Mouse (Mus musculus) G1E (cell line): ENCODE measurements at regions not wholly inside any gene's neighbourhood (a gene's known extent, or its start where the extent isn't known, plus 50 kb on each side); places are given as distances from the start of the nearest gene placed in this dataset.

Experiments used
- ATAC-seq: 2 replicates; pipeline ENCODE4 v1.8.0; 2016; ENCODE audit warnings: mild to moderate bottlenecking; ENCODE audit not compliant: insufficient number of reproducible peaks, poor library complexity, low FRiP score, severe bottlenecking; ENCODE audit errors: extremely low read depth
- DNase-seq: peaks from one replicate; pipeline ENCODE4 v3.0.0; 2012; ENCODE audit warnings: low spot score
- H3K27me3 ChIP-seq: 2 replicates; pipeline ENCODE4 v1.6.1; 2012; ENCODE audit warnings: mild to moderate bottlenecking, low read length, inconsistent platforms; ENCODE audit not compliant: insufficient read depth
- H3K36me3 ChIP-seq: replicated peaks from 2 replicates; pipeline ENCODE3; 2012; ENCODE audit warnings: mild to moderate bottlenecking, inconsistent platforms
- H3K4me1 ChIP-seq: 2 replicates; pipeline ENCODE4 v1.6.1; 2012; ENCODE audit warnings: low read depth, low read length, inconsistent platforms, mixed read lengths; ENCODE audit not compliant: insufficient read depth
- H3K4me3 ChIP-seq: 2 replicates; pipeline ENCODE4 v1.5.1; 2012; ENCODE audit warnings: low read depth, mild to moderate bottlenecking, inconsistent platforms, low read length, moderate library complexity, mixed read lengths
- H3K9me3 ChIP-seq: replicated peaks from 2 replicates; pipeline ENCODE4 v1.6.1; 2012; ENCODE audit warnings: inconsistent platforms
- CTCF ChIP-seq: IDR thresholded peaks from 2 replicates; pipeline ENCODE4 v1.5.1; 2012; ENCODE audit warnings: low read depth, low read length, inconsistent platforms, mixed read lengths
- GATA1 ChIP-seq: IDR thresholded peaks from 2 replicates; pipeline ENCODE4 v1.6.1; 2012; ENCODE audit warnings: borderline replicate concordance, low read length, inconsistent platforms, mixed read lengths
- GATA2 ChIP-seq: IDR thresholded peaks from 2 replicates; pipeline ENCODE4 v1.6.1; 2012; ENCODE audit warnings: low read depth, low read length, inconsistent platforms, borderline replicate concordance
- POLR2AphosphoS5 ChIP-seq: IDR thresholded peaks from 2 replicates; pipeline ENCODE4 v1.6.1; 2012; ENCODE audit warnings: low read depth, low read length, inconsistent platforms; ENCODE audit not compliant: insufficient replicate concordance
- TAL1 ChIP-seq: conservative IDR thresholded peaks from 2 replicates; pipeline ENCODE4 v1.6.1; 2012; ENCODE audit warnings: low read depth, low read length, inconsistent platforms, mixed read lengths

DNA sequence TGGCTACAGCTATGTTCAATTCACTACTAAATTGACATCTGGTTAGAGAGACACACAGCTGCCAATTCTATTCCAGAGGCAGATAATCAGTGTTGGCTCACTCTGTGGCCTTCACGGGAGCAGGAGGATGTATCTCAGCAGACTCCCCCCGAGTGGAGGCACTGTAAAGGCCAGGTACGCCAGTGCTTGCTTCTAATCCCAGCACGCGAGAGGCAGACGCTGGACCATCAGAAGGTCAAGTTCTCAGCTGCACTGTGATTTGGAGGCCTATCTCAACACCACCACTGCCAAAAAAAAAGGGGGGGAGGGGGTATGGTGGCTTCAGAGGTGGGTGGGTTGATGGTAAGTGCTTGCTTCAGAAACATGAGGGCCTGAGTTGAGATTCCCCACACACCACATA is 90.1 kb upstream of the Dyrk2 start:
- TF ChIP-seq GATA2 (no peak), POLR2AphosphoS5 (no peak), CTCF (no peak), TAL1 (no peak), GATA1 (no peak)

DNA sequence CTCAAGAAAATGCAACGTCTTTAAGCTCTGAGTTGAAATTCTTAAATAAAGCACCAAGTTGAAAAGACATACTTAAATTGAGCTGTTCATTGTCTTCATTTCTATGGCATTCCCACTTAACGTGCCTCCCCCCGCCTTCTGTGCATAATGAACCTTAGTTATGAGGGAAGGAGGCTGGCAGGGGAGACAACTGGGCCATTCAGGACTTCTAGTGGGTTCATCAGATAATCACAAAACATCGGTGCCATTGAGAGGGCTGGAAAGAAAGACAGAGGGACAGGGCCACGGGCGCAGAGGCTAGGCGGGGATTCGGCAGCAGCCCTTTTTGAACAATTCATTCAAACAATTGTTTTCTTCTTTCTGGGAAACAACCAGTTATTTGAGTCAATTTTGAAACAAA is 89.6 kb upstream of the Dyrk2 start:
- TF ChIP-seq GATA2 (no peak), CTCF (no peak), TAL1 (no peak), POLR2AphosphoS5 (no peak), GATA1 (no peak)
- no peaks in the 10 kb centered on the region for H3K4me1 ChIP-seq

More for the DNA sequence above, 90.1 kb upstream of the Dyrk2 start:
- Histone ChIP-seq H3K9me3 (no peaks in the 10 kb centered on the region), H3K36me3 (no peaks in the 10 kb centered on the region), H3K27me3 (peaks cover 3% of the 10 kb centered on the region; the same call in 1 of the 2 replicates), H3K4me3 (no peak overlapping the region), H3K4me1 (no peaks in the 10 kb centered on the region)
- ATAC-seq (no peak), DNase-seq (no peak)

DNA sequence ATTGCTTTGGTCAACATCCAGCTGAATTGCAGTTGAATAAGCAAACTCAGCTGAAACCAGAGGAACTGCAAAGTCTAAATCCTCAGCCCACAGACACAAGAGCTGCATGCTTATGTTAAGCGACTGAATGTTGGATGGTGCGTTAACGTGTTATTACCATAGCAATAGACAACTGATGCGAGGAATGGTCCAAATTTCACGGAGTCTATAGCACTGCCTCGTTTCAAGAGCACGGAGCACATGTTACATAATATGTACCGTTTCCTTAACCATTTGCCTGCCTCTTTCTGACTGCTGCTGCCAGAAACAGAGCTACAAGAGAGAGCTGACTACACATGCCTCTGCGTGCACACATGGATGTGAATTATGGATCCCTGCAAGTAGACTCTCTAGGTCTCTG is 86.3 kb upstream of the Dyrk2 start:
- TF ChIP-seq POLR2AphosphoS5 (no peak), GATA2 (no peak), GATA1 (no peak), TAL1 (no peak), CTCF (no peak)
- peaks cover 3% of the 10 kb centered on the region; the same call in 1 of the 2 replicates for H3K27me3 ChIP-seq
- peaks cover 6% of the 10 kb centered on the region; the same call in 1 of the 2 replicates for H3K9me3 ChIP-seq
- no peak for DNase-seq
- H3K4me1 ChIP-seq = no peaks in the 10 kb centered on the region
- no peak overlapping the region for H3K4me3 ChIP-seq
- ATAC-seq = no peak
- H3K36me3 ChIP-seq = no peaks in the 10 kb centered on the region

More for the DNA sequence above, 89.6 kb upstream of the Dyrk2 start:
- ATAC-seq (no peak), DNase-seq (no peak)
- no peaks in the 10 kb centered on the region for H3K36me3 ChIP-seq
- no peaks in the 10 kb centered on the region for H3K9me3 ChIP-seq
- H3K4me3 ChIP-seq = no peak overlapping the region
- H3K27me3 ChIP-seq = peaks cover 3% of the 10 kb centered on the region; the same call in 1 of the 2 replicates

DNA sequence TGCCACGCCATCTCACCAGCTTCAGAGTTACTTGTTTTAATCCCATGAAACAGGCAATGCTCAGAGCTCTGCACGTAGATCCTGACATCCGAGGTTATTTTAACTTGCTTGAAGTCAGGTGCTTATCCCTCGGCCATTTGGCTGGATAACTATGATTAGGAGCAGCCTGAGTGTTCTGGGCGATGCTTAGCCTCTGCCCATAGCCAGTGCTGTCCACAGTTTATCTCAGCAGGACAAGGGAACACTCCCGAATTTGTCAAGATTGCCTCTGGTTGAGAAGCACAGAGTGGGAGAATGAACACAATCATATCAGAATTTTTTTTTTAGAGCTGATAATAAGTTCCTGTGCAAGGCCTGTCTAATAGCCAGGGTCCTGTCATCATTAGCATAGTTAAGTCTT is 83.4 kb upstream of the Dyrk2 start:
- TF ChIP-seq TAL1 (no peak), GATA2 (no peak), CTCF (no peak), GATA1 (no peak), POLR2AphosphoS5 (no peak)
- Histone ChIP-seq H3K9me3 (peaks cover 6% of the 10 kb centered on the region; the same call in 1 of the 2 replicates), H3K4me3 (no peak overlapping the region), H3K27me3 (peaks cover 3% of the 10 kb centered on the region; the same call in 1 of the 2 replicates), H3K36me3 (no peaks in the 10 kb centered on the region), H3K4me1 (no peaks in the 10 kb centered on the region)
- DNase-seq (no peak), ATAC-seq (no peak)

GRCm38 (mm10) chr10:118952756-118953155 is 82.7 kb upstream of the Dyrk2 start:
- Histone ChIP-seq H3K4me1 (no peaks in the 10 kb centered on the region), H3K36me3 (no peaks in the 10 kb centered on the region), H3K9me3 (peaks cover 6% of the 10 kb centered on the region; the same call in 1 of the 2 replicates), H3K4me3 (no peak overlapping the region), H3K27me3 (peaks cover 3% of the 10 kb centered on the region; the same call in 1 of the 2 replicates)
- no peak for ATAC-seq
- no peak for DNase-seq
- TF ChIP-seq POLR2AphosphoS5 = no peak
- no peak for TF ChIP-seq GATA2

DNA sequence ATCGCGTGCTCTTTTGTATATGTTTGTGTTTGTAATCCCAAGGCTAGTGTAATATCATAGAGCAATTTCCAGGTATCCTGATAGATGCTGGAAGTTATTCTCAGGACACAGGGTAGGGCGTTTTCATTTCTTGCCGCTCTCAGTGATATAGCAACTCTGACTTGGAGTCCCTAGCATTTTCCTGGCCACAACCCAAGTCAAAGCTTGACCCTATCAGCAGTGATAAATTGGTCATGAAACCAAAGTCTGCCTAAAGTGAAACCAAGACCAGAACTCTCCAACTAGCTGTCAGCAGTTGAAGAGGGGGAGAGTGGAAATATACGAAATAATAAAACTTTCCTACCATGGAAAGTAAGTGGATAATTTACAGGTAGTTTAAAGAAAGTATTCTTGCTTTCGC is 77.7 kb upstream of the Dyrk2 start:
- peaks cover 6% of the 10 kb centered on the region; the same call in 1 of the 2 replicates for H3K9me3 ChIP-seq
- TF ChIP-seq GATA1 (no peak), POLR2AphosphoS5 (no peak), CTCF (no peak), GATA2 (no peak), TAL1 (no peak)
- H3K27me3 ChIP-seq = no peaks in the 10 kb centered on the region
- no peaks in the 10 kb centered on the region for H3K4me1 ChIP-seq
- H3K36me3 ChIP-seq = no peaks in the 10 kb centered on the region
- no peak overlapping the region for H3K4me3 ChIP-seq
- ATAC-seq (no peak), DNase-seq (no peak)

DNA sequence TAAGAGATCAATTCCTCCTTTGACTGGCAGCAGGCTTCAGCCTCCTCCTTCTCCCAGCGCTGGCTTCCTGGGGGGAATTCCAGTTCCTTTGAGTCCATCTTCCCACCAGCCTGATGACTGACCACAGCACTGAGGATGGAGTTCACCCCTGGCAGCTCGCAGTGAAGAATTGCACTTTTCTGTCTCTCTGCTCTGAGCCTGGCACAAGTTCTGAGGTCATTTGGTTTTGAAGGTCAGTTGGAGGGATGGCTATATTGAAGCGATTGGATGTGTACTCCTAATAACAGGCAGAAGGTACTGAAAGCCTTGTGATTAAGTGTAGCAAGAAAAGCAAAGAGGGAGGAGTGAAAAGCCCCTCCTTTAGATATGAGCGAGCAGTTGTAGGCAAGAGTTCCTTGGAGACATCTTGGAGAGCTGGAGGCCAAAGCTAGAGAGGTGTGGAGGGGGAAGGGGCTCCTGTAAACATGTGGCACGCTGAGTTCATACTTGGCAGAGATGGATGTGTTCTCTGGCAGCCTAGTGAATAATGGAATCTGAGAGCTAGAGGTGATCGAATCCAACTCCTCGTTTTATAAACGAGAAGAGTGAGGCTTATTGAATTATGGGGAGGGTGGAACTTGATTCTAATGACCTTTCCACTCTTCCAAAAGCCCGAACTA is 77.1 kb upstream of the Dyrk2 start:
- DNase-seq (no peak), ATAC-seq (no peak)
- no peaks in the 10 kb centered on the region for H3K36me3 ChIP-seq
- no peak overlapping the region for H3K4me3 ChIP-seq
- no peaks in the 10 kb centered on the region for H3K27me3 ChIP-seq
- H3K4me1 ChIP-seq = no peaks in the 10 kb centered on the region
- peaks cover 3% of the 10 kb centered on the region; the same call in 1 of the 2 replicates for H3K9me3 ChIP-seq
- TF ChIP-seq GATA2 (no peak), POLR2AphosphoS5 (no peak), GATA1 (no peak), TAL1 (no peak), CTCF (no peak)
